ENCODE assay signal across 8 mouse cellular contexts in genomic region chr7:25686680-25687531, GRCm38 (mm10). TPM values are rescaled to one million over a fixed set of nuclear protein-coding genes. Genes with fewer than 3 reads are reported as not detected.
DNase-seq lines count a peak whose midpoint lies in the region; ATAC-seq and TF ChIP-seq lines count a peak whose summit lies in the region.

Gene Tgfb1 (plus strand): TSS chr7:25687002.

- TF ChIP-seq CTCF in ES-Bruce4 (IDR thresholded peaks at IDR 0.05; ENCODE audit: low read depth, low read length), result peak; percentile 41
- peak; percentile 56 for TF ChIP-seq CTCF in forebrain, postnatal 0 days (IDR thresholded peaks at IDR 0.05; ENCODE audit: low read depth)

- H3K36me3 ChIP-seq in ES-Bruce4 (ENCODE audit: control insufficient read depth, insufficient read depth, low read length, poor library complexity, severe bottlenecking), result no peaks in the 10 kb centered on the region
- no peaks in the 10 kb centered on the region for H3K36me3 ChIP-seq in forebrain, postnatal 0 days (ENCODE audit: insufficient read depth)
- no peaks in the 10 kb centered on the region for H3K36me3 ChIP-seq in hindbrain, embryonic 11.5 days (ENCODE audit: control insufficient read depth, insufficient read depth, low read length)
- H3K36me3 ChIP-seq in limb, embryonic 14.5 days (ENCODE audit: control insufficient read depth, insufficient read depth, low read length), result no peaks in the 10 kb centered on the region
- H3K36me3 ChIP-seq in midbrain, embryonic 14.5 days (ENCODE audit: control insufficient read depth, insufficient read depth, low read length), result no peaks in the 10 kb centered on the region
- peaks cover under 1% of the 10 kb centered on the region for H3K36me3 ChIP-seq in splenic B cell, adult 2 months (ENCODE audit: control insufficient read depth, insufficient read depth, low read length, poor library complexity, severe bottlenecking)

- WGBS in forebrain, postnatal 0 days, result 2% methylated on average over 63 of the region's 69 CpGs
- under 1% methylated on average over 54 of the region's 69 CpGs for WGBS in hindbrain, embryonic 11.5 days
- 1% methylated on average over 47 of the region's 69 CpGs for WGBS in limb, embryonic 14.5 days
- WGBS in midbrain, embryonic 14.5 days, result under 1% methylated on average over 67 of the region's 69 CpGs

- H3K4me2 ChIP-seq in forebrain, postnatal 0 days (ENCODE audit: low read depth), result peak within 1 kb of the TSS; percentile 75
- H3K4me2 ChIP-seq in hindbrain, embryonic 11.5 days (replicated peaks; ENCODE audit: low read depth, low read length), result peak within 1 kb of the TSS; percentile 71
- peak within 1 kb of the TSS; percentile 90 for H3K4me2 ChIP-seq in limb, embryonic 14.5 days (replicated peaks; ENCODE audit: low read depth, low read length, severe bottlenecking)
- H3K4me2 ChIP-seq in midbrain, embryonic 14.5 days (ENCODE audit: low read length), result peak within 1 kb of the TSS; percentile 54

- H3K27ac ChIP-seq in ES-Bruce4 (ENCODE audit: insufficient read depth, low read length), result no peak within 1 kb of the TSS
- no peak within 1 kb of the TSS for H3K27ac ChIP-seq in forebrain, postnatal 0 days (ENCODE audit: low read depth, low read length)
- no peak within 1 kb of the TSS for H3K27ac ChIP-seq in hindbrain, embryonic 11.5 days (ENCODE audit: low read depth, low read length)
- no peak within 1 kb of the TSS; the same call in 1 of the 2 replicates for H3K27ac ChIP-seq in limb, embryonic 14.5 days (replicated peaks; ENCODE audit: low read depth, low read length)
- H3K27ac ChIP-seq in midbrain, embryonic 14.5 days (replicated peaks; ENCODE audit: low read depth, low read length), result no peak within 1 kb of the TSS

- H3K4me3 ChIP-seq in ES-Bruce4 (ENCODE audit: low read depth, low read length), result peak within 1 kb of the TSS; percentile 95
- H3K4me3 ChIP-seq in forebrain, postnatal 0 days (ENCODE audit: low read depth, low read length), result peak within 1 kb of the TSS; percentile 39
- H3K4me3 ChIP-seq in hindbrain, embryonic 11.5 days (ENCODE audit: low read depth, low read length), result peak within 1 kb of the TSS; percentile 43
- peak within 1 kb of the TSS; percentile 60 for H3K4me3 ChIP-seq in limb, embryonic 14.5 days (replicated peaks; ENCODE audit: low read length)
- peak within 1 kb of the TSS; percentile 30 for H3K4me3 ChIP-seq in midbrain, embryonic 14.5 days (replicated peaks; ENCODE audit: low read depth, low read length)

- peaks cover 5% of the 10 kb centered on the region for H3K4me1 ChIP-seq in ES-Bruce4 (ENCODE audit: control insufficient read depth, insufficient read depth, low read length)
- peaks cover 6% of the 10 kb centered on the region; the same call in 1 of the 2 replicates for H3K4me1 ChIP-seq in forebrain, postnatal 0 days (ENCODE audit: insufficient read depth)
- H3K4me1 ChIP-seq in hindbrain, embryonic 11.5 days (replicated peaks; ENCODE audit: control insufficient read depth, insufficient read depth, low read length), result peaks cover 12% of the 10 kb centered on the region
- peaks cover 21% of the 10 kb centered on the region for H3K4me1 ChIP-seq in limb, embryonic 14.5 days (ENCODE audit: control insufficient read depth, insufficient read depth, low read length)
- H3K4me1 ChIP-seq in midbrain, embryonic 14.5 days (ENCODE audit: control insufficient read depth, insufficient read depth, low read length), result peaks cover 33% of the 10 kb centered on the region

- H3K27me3 ChIP-seq in ES-Bruce4 (ENCODE audit: control insufficient read depth, insufficient read depth, low read length, poor library complexity, severe bottlenecking), result no peaks in the 10 kb centered on the region
- H3K27me3 ChIP-seq in forebrain, postnatal 0 days (ENCODE audit: insufficient read depth, low read length), result peaks cover 50% of the 10 kb centered on the region
- H3K27me3 ChIP-seq in hindbrain, embryonic 11.5 days (ENCODE audit: control insufficient read depth, insufficient read depth, low read length), result peaks cover 47% of the 10 kb centered on the region
- peaks cover 50% of the 10 kb centered on the region for H3K27me3 ChIP-seq in limb, embryonic 14.5 days (ENCODE audit: control insufficient read depth, insufficient read depth, low read length)
- H3K27me3 ChIP-seq in midbrain, embryonic 14.5 days (ENCODE audit: control insufficient read depth, insufficient read depth, low read length), result peaks cover 54% of the 10 kb centered on the region
- H3K27me3 ChIP-seq in splenic B cell, adult 2 months (ENCODE audit: control insufficient read depth, insufficient read depth, low read length, poor library complexity, severe bottlenecking), result no peaks in the 10 kb centered on the region

- no peak for TF ChIP-seq POLR2A in ES-Bruce4 (IDR thresholded peaks at IDR 0.05; ENCODE audit: insufficient read depth, low read length)
- TF ChIP-seq POLR2A in limb, embryonic 14.5 days (IDR thresholded peaks at IDR 0.05; ENCODE audit: borderline replicate concordance, extremely low read depth, insufficient read depth, insufficient read length), result no peak

- peak; percentile 40 to 59 for DNase-seq in adrenal gland, postnatal 4 days (ENCODE audit: low spot score in 2 of 2)
- no peak for DNase-seq in forebrain, postnatal 0 days
- DNase-seq in hindbrain, embryonic 11.5 days (ENCODE audit: low spot score), result peak; percentile 79
- no peak for DNase-seq in limb, embryonic 14.5 days (ENCODE audit: low spot score)
- DNase-seq in midbrain, embryonic 14.5 days, result peak; percentile 64
- DNase-seq in splenic B cell, adult 2 months (ENCODE audit: low read depth, low spot score), result peak; percentile 94
- no peak for DNase-seq in right cerebral cortex, postnatal 10 days (ENCODE audit: low spot score in 2 of 2)

- TF ChIP-seq EP300 in ES-Bruce4 (IDR thresholded peaks at IDR 0.05; ENCODE audit: insufficient read depth, low read depth, low read length), result no peak

- peak within 1 kb of the TSS; percentile 77 for H3K9ac ChIP-seq in ES-Bruce4 (ENCODE audit: low read depth, poor library complexity, severe bottlenecking)
- peak within 1 kb of the TSS; percentile 25; the same call in 1 of the 2 replicates for H3K9ac ChIP-seq in forebrain, postnatal 0 days
- peak within 1 kb of the TSS; percentile 59 for H3K9ac ChIP-seq in hindbrain, embryonic 11.5 days (ENCODE audit: low read depth, low read length)
- H3K9ac ChIP-seq in limb, embryonic 14.5 days (ENCODE audit: low read depth, low read length, severe bottlenecking), result peak within 1 kb of the TSS; percentile 75
- peak within 1 kb of the TSS; percentile 23; the same call in 1 of the 2 replicates for H3K9ac ChIP-seq in midbrain, embryonic 14.5 days (replicated peaks; ENCODE audit: low read length)

- no peak for ATAC-seq in forebrain, postnatal 0 days
- ATAC-seq in hindbrain, embryonic 11.5 days (ENCODE audit: low FRiP score), result peak; percentile 50
- peak; percentile 41 for ATAC-seq in limb, embryonic 14.5 days (ENCODE audit: low FRiP score, low read depth)
- ATAC-seq in midbrain, embryonic 14.5 days (ENCODE audit: low FRiP score, low TSS enrichment), result peak; percentile 41

- no peaks in the 10 kb centered on the region for H3K9me3 ChIP-seq in ES-Bruce4 (replicated peaks; ENCODE audit: control insufficient read depth, insufficient read depth, low read length, poor library complexity, severe bottlenecking)
- H3K9me3 ChIP-seq in forebrain, postnatal 0 days (ENCODE audit: low read length), result no peaks in the 10 kb centered on the region
- H3K9me3 ChIP-seq in hindbrain, embryonic 11.5 days (ENCODE audit: control insufficient read depth, low read length), result no peaks in the 10 kb centered on the region
- no peaks in the 10 kb centered on the region for H3K9me3 ChIP-seq in limb, embryonic 14.5 days (ENCODE audit: control insufficient read depth, low read length)
- H3K9me3 ChIP-seq in midbrain, embryonic 14.5 days (ENCODE audit: control insufficient read depth, low read length), result no peaks in the 10 kb centered on the region

RNA-seq across cellular contexts. Expression of gene Tgfb1, which starts in this region (rescaled TPM):
- polyA plus RNA-seq in ES-Bruce4 (2011; ENCODE audit: insufficient read depth, insufficient read length, low read depth, missing spikeins), result 22.9 and 25.6 TPM in 2 replicates
- 10 to 100 TPM; 47.3 to 48.9 TPM for total RNA-seq in adrenal gland, postnatal 4 days (2021)
- 1.6 and 3.1 TPM in 2 replicates for total RNA-seq in forebrain, postnatal 0 days (2014; rRNA removed)
- 0.39 and 0.56 TPM in 2 replicates for polyA plus RNA-seq in forebrain, postnatal 0 days (2015; fragmentation: Nextera tagmentation; extraction: Ambion mirVana)
- polyA plus RNA-seq in hindbrain, embryonic 11.5 days (2014; fragmentation: Nextera tagmentation; extraction: Ambion mirVana), result 1.0 and 1.1 TPM in 2 replicates
- polyA plus RNA-seq in limb, embryonic 14.5 days (2012; rRNA removed), result 16.8 and 19.1 TPM in 2 replicates
- 2.5 and 3.6 TPM in 2 replicates for polyA plus RNA-seq in limb, embryonic 14.5 days (2014; fragmentation: Nextera tagmentation; extraction: Ambion mirVana)
- polyA plus RNA-seq in midbrain, embryonic 14.5 days (2014; fragmentation: Nextera tagmentation; extraction: Ambion mirVana), result 0.67 and 1.1 TPM in 2 replicates

Comparison
In these comparisons a context has a peak if more than half of its experiments do, and no peak if none do; other contexts are left out.
1. RNA of gene Tgfb1 (total RNA-seq): 47.3 to 48.9 TPM in adrenal gland, postnatal 4 days; 1.6 to 3.1 TPM in forebrain, postnatal 0 days; every median in the first group is over 10 times any median in the second.
2. H3K4me3 ChIP-seq: peak in every context shown above with its lines; median percentile 95 in ES-Bruce4; 60 in limb, embryonic 14.5 days; 43 in hindbrain, embryonic 11.5 days; 39 in forebrain, postnatal 0 days; 30 in midbrain, embryonic 14.5 days.
3. H3K9ac ChIP-seq: peak in every context shown above with its lines; median percentile 77 in ES-Bruce4; 75 in limb, embryonic 14.5 days; 59 in hindbrain, embryonic 11.5 days; 25 in forebrain, postnatal 0 days; 23 in midbrain, embryonic 14.5 days.
4. DNase-seq: peak in adrenal gland, postnatal 4 days (2 of 2), hindbrain, embryonic 11.5 days (single experiment), midbrain, embryonic 14.5 days (single experiment) and splenic B cell, adult 2 months (single experiment); none in forebrain, postnatal 0 days (single experiment), limb, embryonic 14.5 days (single experiment) and right cerebral cortex, postnatal 10 days (0 of 2).
5. Peak in every context shown above with its lines, with median percentiles within 50 percentile points of each other: H3K4me2 ChIP-seq.